Mouse (Mus musculus): Measurements from ENCODE around the gene Prkn.

Gene Prkn

GRCm38 (mm10) chr17:11656397-11656796 lies 816.2 kb downstream of the Prkn start:
- DNase-seq (ENCODE audit: low spot score) = no peak

DNA sequence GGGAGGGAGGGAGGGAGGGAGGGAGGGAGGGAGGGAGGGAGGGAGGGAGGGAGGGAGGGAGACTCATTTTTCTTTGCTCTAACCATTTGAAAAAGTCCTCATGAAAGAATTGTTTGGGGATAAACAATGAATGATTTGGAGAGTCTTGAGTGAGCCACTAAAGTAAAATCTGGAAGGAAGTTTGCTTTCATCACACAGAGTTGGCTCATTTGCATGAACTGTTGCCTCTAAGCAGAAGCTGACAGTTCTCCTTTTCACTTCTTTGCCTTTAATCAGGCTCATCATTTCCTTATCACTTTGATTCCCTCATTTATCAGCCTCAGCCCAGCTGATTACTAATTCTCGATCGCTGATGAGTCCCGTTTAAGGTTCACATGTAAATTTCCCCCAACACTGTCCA lies 816.7 kb downstream of the Prkn start:
- no peak for DNase-seq (ENCODE audit: low spot score)

DNA sequence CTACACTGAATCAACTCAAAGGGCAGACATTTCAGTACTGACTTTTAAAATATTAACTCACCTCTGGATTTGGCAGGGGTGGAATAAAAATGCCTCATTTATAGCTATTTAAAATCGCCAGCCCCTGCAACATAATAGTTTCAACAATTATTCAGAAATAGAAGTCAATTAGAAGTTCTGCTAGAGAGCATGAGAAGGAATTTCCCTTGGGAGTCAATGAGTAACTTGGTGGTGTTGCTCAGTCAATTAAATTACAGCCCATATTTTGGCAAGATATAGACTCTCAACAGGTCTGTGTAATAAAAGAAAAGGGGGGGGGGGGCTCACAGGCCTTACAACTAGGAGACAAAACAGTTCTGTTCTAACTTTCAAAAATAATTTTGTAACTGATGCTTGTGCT lies 821.7 kb downstream of the Prkn start:
- no peak for DNase-seq (ENCODE audit: low spot score)

DNA sequence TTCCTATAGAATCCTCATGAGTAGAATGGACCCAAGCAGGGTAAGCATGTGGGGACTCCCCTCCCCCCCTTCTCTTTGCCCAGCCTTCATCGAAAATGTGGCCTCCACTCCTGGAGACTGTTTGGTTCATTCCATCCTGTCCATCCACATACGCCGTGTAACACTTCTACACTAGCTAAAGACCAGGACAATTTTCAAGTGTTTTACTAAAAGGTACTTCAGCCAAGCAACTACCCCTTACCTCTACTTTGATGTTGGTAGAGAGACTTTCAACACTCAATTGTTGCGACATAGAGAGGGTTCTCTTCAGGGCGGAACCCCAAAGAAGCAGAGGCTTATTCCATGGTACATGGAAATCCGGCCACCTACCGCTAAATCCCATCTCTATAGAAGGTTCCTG lies 823.3 kb downstream of the Prkn start:
- no peak for DNase-seq (ENCODE audit: low spot score)

GRCm38 (mm10) chr17:11664610-11665345 lies 824.6 kb downstream of the Prkn start:
- DNase-seq (ENCODE audit: low spot score) = no peak

DNA sequence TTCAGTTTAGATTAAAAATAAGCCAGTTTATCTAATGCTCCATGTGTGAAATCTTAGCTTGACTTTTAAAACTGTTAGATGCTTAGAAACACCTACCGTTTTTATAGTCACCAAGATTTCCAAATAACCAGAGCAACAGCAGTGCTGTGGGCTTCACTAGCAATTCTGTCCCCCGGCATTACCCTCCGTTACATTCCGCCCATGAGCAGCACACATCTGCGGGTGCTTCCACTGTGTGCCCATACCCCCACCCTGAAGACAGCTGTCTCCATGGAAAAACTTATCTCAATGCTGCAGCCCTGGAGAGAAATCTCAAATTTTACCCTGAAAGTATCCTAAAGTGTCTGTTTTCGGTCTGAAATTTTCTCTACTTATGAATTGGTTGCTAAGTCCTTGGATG lies 839.5 kb downstream of the Prkn start:
- no peak for DNase-seq (ENCODE audit: low spot score)

DNA sequence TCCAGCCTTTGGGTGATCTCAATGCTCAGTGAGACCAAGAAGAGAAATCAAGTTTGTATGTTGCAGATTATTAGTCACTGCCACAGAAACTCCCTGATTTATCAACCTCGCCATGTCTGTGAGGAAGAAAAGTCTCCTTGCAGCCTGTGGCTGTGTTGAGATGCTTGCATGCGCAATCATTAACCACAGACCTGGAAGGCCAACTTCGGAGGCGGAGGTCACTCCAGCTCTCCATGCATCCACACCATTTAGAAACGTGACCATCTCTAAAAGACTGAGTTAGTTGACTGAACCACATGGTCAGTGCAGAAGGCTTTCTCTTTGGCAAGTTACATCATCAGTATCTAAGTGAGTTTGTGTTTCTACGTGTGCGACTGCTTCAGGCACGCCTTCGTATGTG lies 840.3 kb downstream of the Prkn start:
- DNase-seq (ENCODE audit: low spot score) = no peak

GRCm38 (mm10) chr17:11681825-11682372 lies 841.7 kb downstream of the Prkn start:
- DNase-seq (ENCODE audit: low spot score) = no peak

GRCm38 (mm10) chr17:11705005-11705404 lies 864.8 kb downstream of the Prkn start:
- DNase-seq (ENCODE audit: low spot score) = no peak

- no peak for DNase-seq (ENCODE audit: low spot score)
Measured at GRCm38 (mm10) chr17:11705761-11706160, 865.6 kb downstream of the Prkn start.

DNA sequence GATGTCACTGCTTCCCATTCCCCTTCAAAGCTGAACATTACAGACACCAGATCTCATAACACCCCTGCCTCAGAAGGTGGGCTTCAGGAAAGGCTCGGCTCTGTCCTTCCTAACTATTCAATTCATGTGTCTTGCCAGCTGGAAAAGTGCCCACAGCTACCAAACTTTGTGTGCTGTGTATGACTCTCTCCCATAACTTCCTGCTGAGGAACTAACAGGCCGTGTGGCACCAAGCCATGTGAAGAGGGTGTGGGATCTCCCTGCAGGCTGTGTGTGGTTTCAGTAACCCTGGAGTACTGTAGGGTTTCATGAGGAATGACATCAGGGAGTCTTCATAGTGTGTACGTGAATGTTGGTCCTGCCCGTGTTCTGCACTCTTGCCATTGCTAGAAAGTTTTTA lies 871.9 kb downstream of the Prkn start:
- no peak for DNase-seq (ENCODE audit: low spot score)

- no peak for DNase-seq (ENCODE audit: low spot score)
Measured at GRCm38 (mm10) chr17:11719801-11720200, 879.6 kb downstream of the Prkn start.

GRCm38 (mm10) chr17:11721906-11722305 lies 881.7 kb downstream of the Prkn start:
- no peak for DNase-seq (ENCODE audit: low spot score)

- DNase-seq (ENCODE audit: low spot score) = no peak
Measured at GRCm38 (mm10) chr17:11722478-11722877, 882.3 kb downstream of the Prkn start.

- no peak for DNase-seq (ENCODE audit: low spot score)
Measured at GRCm38 (mm10) chr17:11724135-11724534, 884.0 kb downstream of the Prkn start.

GRCm38 (mm10) chr17:11727101-11727500 lies 886.9 kb downstream of the Prkn start:
- DNase-seq (ENCODE audit: low spot score) = no peak

DNA sequence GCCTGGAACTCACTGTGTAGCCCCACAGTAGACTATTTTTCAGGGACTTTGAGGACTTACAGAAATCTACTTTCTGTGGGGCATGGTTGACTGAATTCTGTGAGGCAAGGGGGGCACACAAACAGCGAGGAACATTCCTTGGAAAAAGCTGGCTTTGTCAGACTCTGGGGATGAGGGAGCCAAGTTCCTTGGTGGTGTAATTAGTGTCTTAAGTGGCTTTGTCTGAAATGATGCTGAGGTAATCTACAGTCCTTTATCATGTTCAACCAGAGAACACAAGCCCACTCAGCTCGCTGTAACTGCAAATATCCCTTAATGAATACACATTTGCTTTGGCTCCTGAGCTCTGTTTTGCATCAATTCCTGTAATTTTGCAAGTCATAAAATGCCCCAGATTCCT lies 888.1 kb downstream of the Prkn start:
- DNase-seq (ENCODE audit: low spot score) = no peak

DNA sequence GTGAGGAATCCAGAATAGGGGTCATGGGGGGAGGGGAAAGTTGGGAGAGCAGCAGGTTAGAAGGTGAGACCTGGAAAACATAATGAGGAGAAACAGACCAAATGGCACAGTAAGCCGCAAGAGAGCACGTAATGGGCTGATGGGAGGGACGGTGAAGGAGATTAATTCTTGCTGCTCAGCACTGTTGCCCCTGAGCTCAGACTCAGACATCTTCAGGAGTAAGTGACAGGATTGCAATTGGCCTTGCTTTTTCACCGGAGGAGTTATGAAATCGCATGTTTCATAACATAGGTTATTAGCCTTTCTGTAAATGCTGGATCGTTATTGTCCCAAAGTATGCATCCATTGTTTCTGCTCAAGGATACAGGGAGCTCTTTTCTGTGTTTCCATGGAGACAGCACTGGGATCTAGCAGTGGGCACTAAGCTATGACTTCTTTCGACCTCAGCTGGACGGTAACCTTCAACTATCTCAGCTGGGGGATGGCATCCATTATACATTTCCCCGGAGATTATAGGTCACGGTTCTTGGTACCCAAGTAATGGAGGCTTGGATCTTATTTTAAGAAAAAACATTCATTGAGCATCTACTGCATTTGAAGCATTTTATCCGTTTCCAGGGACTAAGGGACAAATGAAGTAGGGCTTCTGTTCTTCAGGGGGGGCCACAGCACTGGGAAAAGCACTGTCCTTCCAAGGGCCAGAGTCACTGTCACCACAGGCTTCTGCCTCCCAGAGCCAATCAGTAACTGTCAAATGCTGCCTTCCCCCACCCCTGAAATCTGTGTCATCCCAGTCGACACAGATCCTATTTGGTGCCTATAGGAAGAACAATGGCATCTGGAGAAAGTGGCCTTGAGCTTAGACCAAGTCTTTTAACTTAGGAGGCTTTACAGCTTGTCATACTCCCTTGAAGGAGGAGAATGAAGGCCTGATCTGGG lies 890.7 kb downstream of the Prkn start:
- DNase-seq (ENCODE audit: low spot score) = no peak

- no peak for DNase-seq (ENCODE audit: low spot score)
Measured at GRCm38 (mm10) chr17:11735158-11735877, 895.1 kb downstream of the Prkn start.

DNA sequence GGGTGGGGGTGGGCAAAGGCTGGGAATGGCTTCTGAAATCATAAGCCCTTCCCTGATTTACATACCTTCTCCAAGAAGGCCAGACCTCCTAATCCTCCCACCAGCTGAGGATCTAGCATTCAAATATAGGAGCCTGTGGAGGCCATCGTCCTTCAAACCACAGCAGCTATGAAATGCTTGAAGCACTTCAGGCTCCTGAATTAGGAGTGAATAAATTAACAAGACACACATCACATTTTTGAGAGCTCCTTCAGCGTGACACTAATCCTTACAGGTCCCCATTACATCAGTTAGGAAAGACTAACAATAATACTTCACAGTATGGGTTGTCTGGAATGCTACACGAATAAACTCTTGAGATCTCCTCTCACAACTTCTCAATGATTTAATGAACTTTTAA lies 896.3 kb downstream of the Prkn start:
- no peak for DNase-seq (ENCODE audit: low spot score)

DNA sequence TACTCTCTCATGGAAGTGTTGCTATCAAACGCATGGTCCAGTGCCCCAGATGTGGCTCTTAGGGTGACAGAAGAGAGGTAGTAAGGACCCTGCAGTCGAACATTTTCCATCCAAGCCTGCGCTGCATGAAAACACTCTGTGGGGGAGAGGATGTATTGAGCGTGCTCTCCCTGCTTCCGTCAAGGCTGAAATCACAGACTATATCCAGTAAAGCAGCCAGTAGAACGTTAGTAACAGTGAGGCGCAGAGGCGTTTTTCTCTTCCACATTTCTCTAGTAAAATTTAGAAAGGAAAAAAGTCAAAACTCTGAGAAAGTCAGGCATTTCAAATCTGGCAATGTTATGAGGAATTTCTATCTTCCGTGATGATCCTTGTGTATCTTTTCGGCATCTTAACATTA lies 897.7 kb downstream of the Prkn start:
- DNase-seq (ENCODE audit: low spot score) = no peak

DNA sequence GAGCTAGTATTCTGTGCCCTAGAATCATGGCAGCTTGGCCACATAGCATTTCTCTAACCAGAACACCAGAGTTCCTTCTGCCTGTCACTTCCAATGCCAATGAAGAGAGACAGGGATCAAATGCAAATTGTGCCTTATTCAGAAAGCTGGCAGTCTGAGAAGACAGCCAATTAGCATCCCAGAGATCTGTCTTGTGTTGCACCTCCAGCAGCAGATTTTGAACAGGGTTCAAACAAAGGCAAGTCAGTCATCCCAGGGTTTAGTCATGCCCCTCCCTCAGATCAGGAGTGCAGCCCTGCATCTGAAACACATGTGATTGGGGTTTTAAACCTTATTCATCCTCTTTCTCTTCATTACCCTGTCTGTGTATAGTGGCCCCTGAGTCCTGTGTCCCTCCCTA lies 900.5 kb downstream of the Prkn start:
- no peak for DNase-seq (ENCODE audit: low spot score)
